Mouse (Mus musculus): ENCODE measurements around the gene Ppa2.

DNA sequence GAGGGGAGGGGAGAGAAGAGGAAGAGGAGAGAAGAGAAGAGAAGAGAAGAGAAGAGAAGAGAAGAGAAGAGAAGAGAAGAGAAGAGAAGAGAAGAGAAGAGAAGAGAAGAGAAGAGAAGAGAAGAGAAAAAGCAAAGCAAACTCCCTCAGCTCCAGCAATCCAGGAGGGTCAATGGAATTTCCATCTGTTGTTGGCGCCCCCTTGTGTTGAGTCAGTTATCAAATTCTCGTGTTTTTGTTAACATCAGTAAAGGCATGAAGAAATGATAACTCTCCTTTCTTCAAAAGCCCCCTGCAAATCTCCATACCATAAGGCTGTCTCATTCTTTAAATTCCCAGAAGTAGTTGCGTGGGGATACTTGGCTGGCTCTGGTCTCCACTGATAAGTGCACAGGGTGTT lies 38.0 kb upstream of the Ppa2 start:
- TF ChIP-seq CTCF (IDR thresholded peaks at IDR 0.05; ENCODE audit: insufficient read depth, low read depth, low read length) (no peak), POLR2A (IDR thresholded peaks at IDR 0.05; ENCODE audit: insufficient read depth, low read depth, low read length) (no peak)
